Mouse (Mus musculus) stomach, postnatal 0 days (tissue): ENCODE data around the gene Gm17622.

Source experiments
- CTCF ChIP-seq: IDR thresholded peaks from 2 replicates; pipeline ENCODE4 v1.5.1; 2016; ENCODE audit warnings: antibody characterized with exemption, low read depth, mild to moderate bottlenecking, moderate library complexity
- EP300 ChIP-seq: optimal IDR thresholded peaks from 2 replicates; pipeline ENCODE3; 2016; ENCODE audit warnings: antibody characterized with exemption

- peak; percentile 30; the same call in 1 of the 2 replicates for TF ChIP-seq CTCF
- no peak for TF ChIP-seq EP300
Observed at GRCm38 (mm10) chr13:96454288-96454687, 36.2 kb upstream of the Gm17622 start.
